Mouse (Mus musculus) CD4-positive, CD25-positive, alpha-beta regulatory T cell, adult 9 weeks (primary cell): ENCODE data around the gene Il1r1. TPM values are rescaled to one million over a fixed set of nuclear protein-coding genes. Genes with fewer than 3 reads are reported as not detected.

ENCODE experiments used
- polyA plus RNA-seq: library from polyadenylated mRNA; unstranded; fragments of 100-300 nt; shearing (Covaris generic); gene quantifications from one replicate; pipeline ENCODE4 v1.2.1, GENCODE M21; 2017

Il1r1 gene
- 1.2 TPM for polyA plus RNA-seq

DNA sequence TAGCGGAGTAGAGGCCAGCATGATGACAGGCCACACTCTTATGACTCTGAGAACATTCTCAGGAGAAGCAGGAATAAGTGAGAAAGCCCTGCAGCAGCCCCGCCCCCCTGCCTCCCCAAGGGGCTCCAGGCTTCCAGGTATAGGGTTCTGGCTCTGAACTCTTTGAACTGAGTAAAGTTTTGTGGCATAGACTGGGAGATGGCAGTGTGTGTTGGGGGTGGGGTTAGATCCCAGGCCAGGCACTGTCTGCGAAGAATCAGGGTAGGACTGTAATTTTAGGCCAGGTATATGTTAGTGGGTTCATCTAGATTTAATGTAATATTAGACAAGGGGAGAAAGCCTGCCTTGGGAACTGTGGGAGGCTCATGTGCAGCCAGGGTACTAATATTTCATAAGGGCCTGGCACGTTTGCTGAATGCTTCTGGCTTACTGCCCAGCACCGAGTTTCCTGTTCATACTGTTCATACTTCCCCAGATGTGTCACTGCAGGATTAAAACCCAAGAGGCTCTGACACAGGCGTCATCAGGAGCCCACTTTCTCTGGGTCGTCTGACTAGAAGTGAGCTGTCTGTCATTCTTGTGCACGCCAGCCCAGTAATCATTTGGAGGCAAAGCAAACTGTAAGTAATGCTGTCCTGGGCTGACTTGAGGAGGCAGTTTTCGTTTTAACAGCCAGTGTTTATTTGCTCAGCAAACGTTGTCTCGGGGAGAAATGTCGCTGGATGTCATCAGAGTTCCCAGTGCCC, at the start of gene Il1r1:
Il1r1 (plus strand) TSS at position 542 of the 746 bp plus-strand sequence.

DNA sequence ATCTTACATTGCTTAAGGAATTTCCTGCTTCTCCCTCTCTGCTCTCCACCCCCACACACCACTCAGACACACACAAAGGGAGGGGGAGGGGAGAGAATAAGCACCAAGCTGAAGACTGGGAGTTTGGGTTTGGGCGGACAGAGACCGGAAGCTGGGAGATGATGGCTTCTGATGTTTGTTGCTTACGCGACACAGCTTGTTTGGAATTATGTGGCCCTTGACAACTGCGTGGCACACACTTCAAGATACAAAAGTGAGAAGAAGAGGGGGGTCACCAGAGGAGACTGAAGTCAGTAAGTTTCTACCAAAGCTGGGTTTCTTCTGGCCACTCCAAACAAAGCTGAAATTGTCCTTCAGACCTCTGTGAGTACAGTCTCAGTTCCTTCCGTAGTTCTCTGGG, 99.6 kb downstream of the Il1r1 start, which contains the start of gene Il1rl2:
Il1rl2 (plus strand) TSS at position 154 of the 400 bp plus-strand sequence.

Other genes starting within 250 kb of the Il1r1 start
- 55.5 TPM for gene Il1r2, start 151.0 kb upstream of the Il1r1 start, polyA plus RNA-seq
- 5.6 TPM for gene Il1rl2, start 99.5 kb downstream of the Il1r1 start, polyA plus RNA-seq
- gene Il1rl1, start 204.5 kb downstream of the Il1r1 start, polyA plus RNA-seq = 14.9 TPM
- gene Il18r1, start 240.5 kb downstream of the Il1r1 start, polyA plus RNA-seq = 36.8 TPM